In the genomic region with DNA sequence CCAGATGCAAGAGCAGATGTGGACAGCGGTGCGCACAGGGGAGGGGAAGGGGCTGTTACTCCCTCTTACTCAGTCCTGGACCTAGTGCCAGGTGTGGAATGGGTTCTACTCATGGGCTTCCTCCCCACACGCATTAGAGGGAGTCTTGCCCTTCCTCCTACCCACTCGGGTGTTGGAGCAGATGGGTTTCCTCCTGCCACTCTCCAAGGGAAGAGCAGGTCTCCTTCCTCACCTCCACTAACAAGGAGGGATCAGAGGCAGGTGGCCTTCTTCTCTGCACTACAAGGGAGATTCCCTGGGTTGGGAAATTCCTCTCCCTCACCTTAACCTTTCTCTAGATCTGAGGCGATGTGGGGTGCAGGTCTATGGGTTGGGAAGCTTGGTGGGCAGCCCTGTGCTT, we compare ENCODE assay signal across 8 mouse cellular contexts. TPM values are rescaled to one million over a fixed set of nuclear protein-coding genes. Genes with fewer than 3 reads are reported as not detected.
DNase-seq lines count a peak whose midpoint lies in the region; ATAC-seq and TF ChIP-seq lines count a peak whose summit lies in the region.

No protein-coding gene starts in this region.

- TF ChIP-seq CTCF in midbrain, postnatal 0 days (IDR thresholded peaks at IDR 0.05): no peak

- H3K27me3 ChIP-seq in heart, embryonic 14.5 days (ENCODE audit: control insufficient read depth, insufficient read depth, low read length): no peaks in the 10 kb centered on the region; the same call in 1 of the 2 replicates
- H3K27me3 ChIP-seq in hindbrain, embryonic 14.5 days (ENCODE audit: control insufficient read depth, insufficient read depth, low read length): no peaks in the 10 kb centered on the region
- no peaks in the 10 kb centered on the region for H3K27me3 ChIP-seq in midbrain, postnatal 0 days (ENCODE audit: insufficient read depth, low read length)

- peak overlapping the region; percentile 94 for H3K4me2 ChIP-seq in heart, embryonic 14.5 days (ENCODE audit: low read length)
- H3K4me2 ChIP-seq in hindbrain, embryonic 14.5 days (replicated peaks): peak overlapping the region; percentile 79
- peak overlapping the region; percentile 98 for H3K4me2 ChIP-seq in midbrain, postnatal 0 days (ENCODE audit: low read depth, low read length, poor library complexity, severe bottlenecking)

- no peak for DNase-seq in heart, postnatal 36 days
- DNase-seq in R1 (ENCODE audit: low read depth, low spot score): peak; percentile 22
- no peak for DNase-seq in hindbrain, embryonic 14.5 days (ENCODE audit: low spot score)
- DNase-seq in midbrain, postnatal 0 days (ENCODE audit: low spot score): no peak
- no peak for DNase-seq in gastrocnemius, postnatal 36 days
- no peak for DNase-seq in adrenal gland, adult 8-10 months

- H3K36me3 ChIP-seq in heart, embryonic 14.5 days (ENCODE audit: control insufficient read depth, insufficient read depth, low read length): no peaks in the 10 kb centered on the region
- no peaks in the 10 kb centered on the region for H3K36me3 ChIP-seq in hindbrain, embryonic 14.5 days (replicated peaks; ENCODE audit: control insufficient read depth, insufficient read depth)
- no peaks in the 10 kb centered on the region for H3K36me3 ChIP-seq in midbrain, postnatal 0 days (ENCODE audit: insufficient read depth, low read length)

- H3K9ac ChIP-seq in heart, embryonic 14.5 days (ENCODE audit: low read length): peak overlapping the region; percentile 97
- peak overlapping the region; percentile 98 for H3K9ac ChIP-seq in hindbrain, embryonic 14.5 days
- H3K9ac ChIP-seq in midbrain, postnatal 0 days (replicated peaks; ENCODE audit: low read length, poor library complexity, severe bottlenecking): peak overlapping the region; percentile 98

- H3K27ac ChIP-seq in heart, embryonic 14.5 days (replicated peaks in 1 of 2; ENCODE audit: control insufficient read depth in 1 of 2, insufficient read depth in 1 of 2, low read depth in 2 of 2, low read length in 2 of 2): no peak overlapping the region
- H3K27ac ChIP-seq in hindbrain, embryonic 14.5 days: no peak overlapping the region
- no peak overlapping the region for H3K27ac ChIP-seq in midbrain, postnatal 0 days (ENCODE audit: low read depth, low read length)

- no peaks in the 10 kb centered on the region for H3K9me3 ChIP-seq in heart, embryonic 14.5 days (ENCODE audit: control insufficient read depth, low read length)
- no peaks in the 10 kb centered on the region for H3K9me3 ChIP-seq in hindbrain, embryonic 14.5 days (ENCODE audit: control insufficient read depth, low read length)
- H3K9me3 ChIP-seq in midbrain, postnatal 0 days (ENCODE audit: low read length): no peaks in the 10 kb centered on the region

- H3K4me3 ChIP-seq in heart, embryonic 14.5 days (ENCODE audit: control insufficient read depth in 1 of 2, insufficient read depth in 1 of 2, low read depth in 1 of 2, low read length in 2 of 2): peak overlapping the region; percentile 71 to 98
- peak overlapping the region; percentile 99 for H3K4me3 ChIP-seq in hindbrain, embryonic 14.5 days (replicated peaks; ENCODE audit: low read length)
- H3K4me3 ChIP-seq in midbrain, postnatal 0 days (ENCODE audit: low read depth, low read length): peak overlapping the region; percentile 99

- intact Hi-C loops in heart, postnatal 36 days (cut with DNase I): no loop called here
- intact Hi-C loops in gastrocnemius, postnatal 36 days (cut with DNase I): no loop called here

- 14% methylated on average over 5 of the region's 5 CpGs for WGBS in heart, embryonic 14.5 days
- WGBS in hindbrain, embryonic 14.5 days: 27% methylated on average over 5 of the region's 5 CpGs
- 26% methylated on average over 5 of the region's 5 CpGs for WGBS in midbrain, postnatal 0 days

- peaks cover 16 to 36% of the 10 kb centered on the region in 2 experiments for H3K4me1 ChIP-seq in heart, embryonic 14.5 days (ENCODE audit: control insufficient read depth in 2 of 2, insufficient read depth in 2 of 2, low read length in 2 of 2)
- H3K4me1 ChIP-seq in hindbrain, embryonic 14.5 days (replicated peaks; ENCODE audit: control insufficient read depth, insufficient read depth, low read length): peaks cover 21% of the 10 kb centered on the region
- H3K4me1 ChIP-seq in midbrain, postnatal 0 days (ENCODE audit: insufficient read depth, low read length): peaks cover 20% of the 10 kb centered on the region

- ATAC-seq in heart, embryonic 14.5 days (ENCODE audit: insufficient number of reproducible peaks, insufficient read depth, low FRiP score, low read depth): no peak
- ATAC-seq in hindbrain, embryonic 14.5 days (ENCODE audit: low FRiP score): no peak
- ATAC-seq in midbrain, postnatal 0 days (ENCODE audit: low FRiP score): peak; percentile 26; the same call in 1 of the 2 replicates
- ATAC-seq in activated CD4-positive, CD25-positive, alpha-beta regulatory T cell, adult 4 months: no peak

RNA-seq across cellular contexts. Expression of a gene that starts 15.9 kb away (rescaled TPM):
- polyA plus RNA-seq in heart, embryonic 14.5 days (2014; fragmentation: Nextera tagmentation; extraction: Ambion mirVana): not detected in 2 replicates
- not detected for total RNA-seq in heart, postnatal 36 days (2021)
- 1.3 and 1.7 TPM in 2 replicates for polyA plus RNA-seq in hindbrain, embryonic 14.5 days (2014; fragmentation: Nextera tagmentation; extraction: Ambion mirVana)
- total RNA-seq in midbrain, postnatal 0 days (2014; rRNA removed): 9.6 and 12.8 TPM in 2 replicates
- 1.3 and 1.7 TPM in 2 replicates for polyA plus RNA-seq in midbrain, postnatal 0 days (2015; fragmentation: Nextera tagmentation; extraction: Ambion mirVana)
- not detected for polyA plus RNA-seq in activated CD4-positive, CD25-positive, alpha-beta regulatory T cell, adult 4 months (2017; shearing (Covaris generic))
- total RNA-seq in gastrocnemius, postnatal 36 days (2021): not detected
- total RNA-seq in adrenal gland, adult 8-10 months (2022): 1 to 10 TPM in 1 of 4 experiments, under 1 TPM in 3; 0.46 to 3.1 (median 0.55) TPM

RNA-seq across cellular contexts. Expression of a gene that starts 16.5 kb away (rescaled TPM):
- polyA plus RNA-seq in heart, embryonic 14.5 days (2014; fragmentation: Nextera tagmentation; extraction: Ambion mirVana): 14.2 and 14.8 TPM in 2 replicates
- total RNA-seq in heart, postnatal 36 days (2021): 10 to 100 TPM; 11.9 to 17.2 TPM
- 22.2 and 34.7 TPM in 2 replicates for polyA plus RNA-seq in hindbrain, embryonic 14.5 days (2014; fragmentation: Nextera tagmentation; extraction: Ambion mirVana)
- total RNA-seq in midbrain, postnatal 0 days (2014; rRNA removed): 34.4 and 39.1 TPM in 2 replicates
- 16.2 and 17.7 TPM in 2 replicates for polyA plus RNA-seq in midbrain, postnatal 0 days (2015; fragmentation: Nextera tagmentation; extraction: Ambion mirVana)
- 1 to 10 TPM; 3.2 to 4.1 TPM for polyA plus RNA-seq in activated CD4-positive, CD25-positive, alpha-beta regulatory T cell, adult 4 months (2017; shearing (Covaris generic))
- 10 to 100 TPM in 1 of 2 experiments, 1 to 10 TPM in 1; 9.9 to 11.5 TPM for total RNA-seq in gastrocnemius, postnatal 36 days (2021)
- total RNA-seq in adrenal gland, adult 8-10 months (2022): 10 to 100 TPM; 16.9 to 20.0 (median 19.1) TPM
